In genomic region chr10:88795226-88795625, GRCm38 (mm10) we compare ENCODE assay signal across 27 mouse cellular contexts. TPM values are rescaled to one million over a fixed set of nuclear protein-coding genes. Genes with fewer than 3 reads are reported as not detected.
DNase-seq lines count a peak whose midpoint lies in the region; ATAC-seq lines count a peak whose summit lies in the region.
"Had no signal": no experiment of that assay in that cellular context is flagged by ENCODE, and none has a peak within 500 bp of the region (broad histone marks: within the 10 kb centered on the region; RNA-seq: fewer than 3 reads in every experiment).

No protein-coding gene starts in this region.

- no peaks in the 10 kb centered on the region for H3K9me3 ChIP-seq in midbrain, embryonic 11.5 days (ENCODE audit: control insufficient read depth, low read length)
- H3K9me3 ChIP-seq in midbrain, embryonic 14.5 days (ENCODE audit: control insufficient read depth, low read length): no peaks in the 10 kb centered on the region
- H3K9me3 ChIP-seq: embryonic facial prominence, embryonic 13.5 days; embryonic facial prominence, embryonic 15.5 days; forebrain, embryonic 10.5 days; forebrain, embryonic 12.5 days; G1E had no signal

- H3K4me3 ChIP-seq in midbrain, embryonic 11.5 days (ENCODE audit: low read depth, low read length): no peak overlapping the region
- H3K4me3 ChIP-seq in midbrain, embryonic 14.5 days (replicated peaks; ENCODE audit: low read depth, low read length): no peak overlapping the region
- H3K4me3 ChIP-seq: embryonic facial prominence, embryonic 13.5 days; embryonic facial prominence, embryonic 15.5 days; erythroblast, embryonic 14.5 days; forebrain, embryonic 10.5 days; forebrain, embryonic 12.5 days had no signal

- no peak for ATAC-seq in midbrain, embryonic 11.5 days (ENCODE audit: low FRiP score)
- ATAC-seq in midbrain, embryonic 14.5 days (ENCODE audit: low FRiP score, low TSS enrichment): no peak
- ATAC-seq in megakaryocyte, adult 5-6 weeks (ENCODE audit: poor library complexity, severe bottlenecking): 0 out of 2 replicates have a peak, but pooled peaks have one; percentile 26
- ATAC-seq in cerebellum, adult (ENCODE audit: insufficient number of reproducible peaks, low FRiP score, low TSS enrichment): no peak
- ATAC-seq: activated CD4-positive, CD25-positive, alpha-beta regulatory T cell, adult 4 months; CD4-positive, CD25-positive, alpha-beta regulatory T cell, adult 4 months; forebrain, embryonic 14.5 days; forebrain, embryonic 16.5 days; Patski had no signal

- DNase-seq in midbrain, embryonic 11.5 days (ENCODE audit: low spot score, missing footprints): peak; percentile 14
- DNase-seq in midbrain, embryonic 14.5 days: no peak
- no peak for DNase-seq in B cell, adult 2 months
- DNase-seq: adrenal gland, adult 8-10 months; adrenal gland, postnatal 14 days; adrenal gland, postnatal 36 days; cerebellum, adult 11 months; cerebellum, adult 18-20 months; cerebellum, adult 8-10 months; cerebellum, adult 9-11 months; cerebellum, postnatal 14 days; cerebellum, postnatal 36 days; embryo, embryonic 11 days had no signal

- 95% methylated on average over 7 of the region's 7 CpGs for WGBS in midbrain, embryonic 11.5 days
- 94% methylated on average over 7 of the region's 7 CpGs for WGBS in midbrain, embryonic 14.5 days

- no peaks in the 10 kb centered on the region for H3K27me3 ChIP-seq in midbrain, embryonic 11.5 days (ENCODE audit: control insufficient read depth, insufficient read depth, low read length)
- no peaks in the 10 kb centered on the region for H3K27me3 ChIP-seq in midbrain, embryonic 14.5 days (ENCODE audit: control insufficient read depth, insufficient read depth, low read length)
- H3K27me3 ChIP-seq: CH12.LX; embryonic facial prominence, embryonic 13.5 days; embryonic facial prominence, embryonic 15.5 days; forebrain, embryonic 12.5 days; Patski had no signal

- no peak overlapping the region for H3K9ac ChIP-seq in midbrain, embryonic 11.5 days (ENCODE audit: low read length)
- H3K9ac ChIP-seq in midbrain, embryonic 14.5 days (replicated peaks; ENCODE audit: low read length): no peak overlapping the region
- H3K9ac ChIP-seq: embryonic facial prominence, embryonic 13.5 days; embryonic facial prominence, embryonic 15.5 days; forebrain, embryonic 12.5 days had no signal

- H3K36me3 ChIP-seq in midbrain, embryonic 11.5 days (ENCODE audit: control insufficient read depth, insufficient read depth, low read length): 0 out of 2 replicates have a peak, but pooled peaks cover 5% of the 10 kb centered on the region
- H3K36me3 ChIP-seq in midbrain, embryonic 14.5 days (ENCODE audit: control insufficient read depth, insufficient read depth, low read length): peaks cover 73% of the 10 kb centered on the region

- no peak overlapping the region for H3K4me2 ChIP-seq in midbrain, embryonic 11.5 days
- H3K4me2 ChIP-seq in midbrain, embryonic 14.5 days (ENCODE audit: low read length): no peak overlapping the region
- H3K4me2 ChIP-seq: embryonic facial prominence, embryonic 13.5 days; embryonic facial prominence, embryonic 15.5 days; forebrain, embryonic 12.5 days had no signal

- H3K4me1 ChIP-seq in midbrain, embryonic 11.5 days (ENCODE audit: control insufficient read depth, insufficient read depth, low read length): no peaks in the 10 kb centered on the region
- no peaks in the 10 kb centered on the region for H3K4me1 ChIP-seq in midbrain, embryonic 14.5 days (ENCODE audit: control insufficient read depth, insufficient read depth, low read length)
- H3K4me1 ChIP-seq: embryonic facial prominence, embryonic 13.5 days; embryonic facial prominence, embryonic 15.5 days; forebrain, embryonic 10.5 days; forebrain, embryonic 12.5 days had no signal

- H3K27ac ChIP-seq in midbrain, embryonic 11.5 days (ENCODE audit: low read depth, low read length): no peak overlapping the region
- H3K27ac ChIP-seq in midbrain, embryonic 14.5 days (replicated peaks; ENCODE audit: low read depth, low read length): no peak overlapping the region
- H3K27ac ChIP-seq: embryonic facial prominence, embryonic 13.5 days; embryonic facial prominence, embryonic 15.5 days; forebrain, embryonic 10.5 days; forebrain, embryonic 12.5 days had no signal

RNA-seq across cellular contexts. Expression of gene Utp20, which starts 31.4 kb away (rescaled TPM):
- 17.6 and 22.8 TPM in 2 replicates for polyA plus RNA-seq in midbrain, embryonic 11.5 days (2014; fragmentation: Nextera tagmentation; extraction: Ambion mirVana)
- 10.3 and 12.7 TPM in 2 replicates for polyA plus RNA-seq in midbrain, embryonic 14.5 days (2014; fragmentation: Nextera tagmentation; extraction: Ambion mirVana)
- total RNA-seq in megakaryocyte, adult 5-6 weeks (2015): 16.0 and 22.9 TPM in 2 replicates
- 11.1 and 11.2 TPM in 2 replicates for total RNA-seq in megakaryocyte, adult 5-6 weeks (2017)
